Comparison of ENCODE assay signal across 8 mouse cellular contexts in the genomic region with DNA sequence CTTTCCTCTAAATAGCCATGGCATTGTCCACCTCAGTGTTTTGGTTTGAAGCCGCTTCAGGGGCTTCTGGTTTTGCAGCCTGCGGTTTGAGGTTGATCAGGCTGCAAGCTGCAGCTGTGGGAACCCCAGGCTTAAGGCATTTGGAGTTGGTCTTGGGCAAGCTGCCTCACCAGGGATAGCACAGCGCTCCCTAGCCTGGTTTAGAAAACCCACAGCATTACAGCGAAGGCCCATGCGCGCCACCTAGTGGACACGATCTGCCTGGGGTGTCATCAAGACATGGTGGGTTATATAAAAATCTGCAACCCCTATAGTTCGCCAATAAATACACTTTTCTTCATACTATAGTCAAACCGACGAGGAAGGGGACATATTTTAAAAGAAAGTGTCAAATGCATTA.
DNase-seq lines count a peak whose midpoint lies in the region; ATAC-seq lines count a peak whose summit lies in the region.

No protein-coding gene starts in this region.

- H3K9ac ChIP-seq in midbrain, embryonic 12.5 days (replicated peaks): no peak overlapping the region

- H3K4me2 ChIP-seq in midbrain, embryonic 12.5 days (replicated peaks): peak overlapping the region; percentile 49

- 4% methylated on average over 10 of the region's 10 CpGs for WGBS in embryonic facial prominence, embryonic 10.5 days
- 7% methylated on average over 10 of the region's 10 CpGs for WGBS in limb, embryonic 10.5 days
- WGBS in midbrain, embryonic 12.5 days: 6% methylated on average over 10 of the region's 10 CpGs

- peak overlapping the region; percentile 45; the same call in 1 of the 2 replicates for H3K4me3 ChIP-seq in embryonic facial prominence, embryonic 10.5 days
- H3K4me3 ChIP-seq in limb, embryonic 10.5 days: peak overlapping the region; percentile 27; the same call in 1 of the 2 replicates
- peak overlapping the region; percentile 5 for H3K4me3 ChIP-seq in midbrain, embryonic 12.5 days

- H3K27me3 ChIP-seq in embryonic facial prominence, embryonic 10.5 days (replicated peaks; ENCODE audit: low read depth, poor library complexity, severe bottlenecking): peaks cover 53% of the 10 kb centered on the region
- H3K27me3 ChIP-seq in limb, embryonic 10.5 days (ENCODE audit: low read depth, poor library complexity, severe bottlenecking): peaks cover 15% of the 10 kb centered on the region; the same call in 1 of the 2 replicates
- peaks cover 16% of the 10 kb centered on the region for H3K27me3 ChIP-seq in midbrain, embryonic 12.5 days

- ATAC-seq in midbrain, embryonic 12.5 days (ENCODE audit: low FRiP score, low read depth): peak; percentile 49

- peak; percentile 94 for DNase-seq in adrenal gland, postnatal 10 days
- DNase-seq in embryonic facial prominence, embryonic 10.5 days (ENCODE audit: low spot score): peak; percentile 90
- peak; percentile 98 for DNase-seq in heart, adult 11 months
- DNase-seq in kidney, adult 11 months: peak; percentile 85
- DNase-seq in limb, embryonic 10.5 days (ENCODE audit: low spot score): peak; percentile 95
- peak; percentile 93 for DNase-seq in right cerebral cortex, postnatal 4 days
- DNase-seq in yolk sac, embryonic 10.5 days (ENCODE audit: low spot score): peak; percentile 67

- H3K27ac ChIP-seq in embryonic facial prominence, embryonic 10.5 days (replicated peaks): no peak overlapping the region
- H3K27ac ChIP-seq in limb, embryonic 10.5 days: peak overlapping the region; percentile 80
- H3K27ac ChIP-seq in midbrain, embryonic 12.5 days (replicated peaks): no peak overlapping the region

- peaks cover 29% of the 10 kb centered on the region for H3K4me1 ChIP-seq in embryonic facial prominence, embryonic 10.5 days
- H3K4me1 ChIP-seq in limb, embryonic 10.5 days: peaks cover 74% of the 10 kb centered on the region
- H3K4me1 ChIP-seq in midbrain, embryonic 12.5 days: peaks cover 11% of the 10 kb centered on the region

- H3K36me3 ChIP-seq in embryonic facial prominence, embryonic 10.5 days (replicated peaks): no peaks in the 10 kb centered on the region
- no peaks in the 10 kb centered on the region for H3K36me3 ChIP-seq in limb, embryonic 10.5 days
- H3K36me3 ChIP-seq in midbrain, embryonic 12.5 days: no peaks in the 10 kb centered on the region

- H3K9me3 ChIP-seq in embryonic facial prominence, embryonic 10.5 days: no peaks in the 10 kb centered on the region
- no peaks in the 10 kb centered on the region for H3K9me3 ChIP-seq in limb, embryonic 10.5 days (replicated peaks)
- no peaks in the 10 kb centered on the region for H3K9me3 ChIP-seq in midbrain, embryonic 12.5 days
